Mouse (Mus musculus) CH12.LX (cell line): ENCODE data around the gene Csmd2. TPM values are rescaled to one million over a fixed set of nuclear protein-coding genes. Genes with fewer than 3 reads are reported as not detected.

ENCODE experiments used
- DNase-seq: peaks from one replicate; pipeline ENCODE4 v3.0.0-alpha.2; 2013; ENCODE audit errors: extremely low read depth
- H3K27ac ChIP-seq: 2 replicates; pipeline ENCODE4 v1.5.1; 2012; ENCODE audit warnings: low read depth, mild to moderate bottlenecking, control low read depth, moderate library complexity; ENCODE audit not compliant: insufficient read depth
- H3K27me3 ChIP-seq: replicated peaks from 2 replicates; pipeline ENCODE3; 2012; ENCODE audit warnings: inconsistent platforms
- H3K36me3 ChIP-seq, 2 experiments: replicated peaks in 1 of 2; 2 replicates each; pipeline versions ENCODE3 to v1.6.1; 2012; ENCODE audit warnings: inconsistent platforms in 1 of 2, low read length in 1 of 2, mild to moderate bottlenecking in 1 of 2, mixed read lengths in 1 of 2, moderate library complexity in 1 of 2; ENCODE audit not compliant: control insufficient read depth in 1 of 2, insufficient read depth in 1 of 2
- H3K4me1 ChIP-seq, 2 experiments: 2 replicates each; pipeline ENCODE4 v1.6.1; 2012; ENCODE audit warnings: inconsistent platforms in 1 of 2, moderate library complexity in 1 of 2; ENCODE audit not compliant: insufficient read depth in 2 of 2, control insufficient read depth in 1 of 2
- H3K4me2 ChIP-seq: 2 replicates; pipeline ENCODE4 v1.6.1; 2012; ENCODE audit warnings: low read depth, mild to moderate bottlenecking, control low read depth; ENCODE audit not compliant: poor library complexity, insufficient read depth, severe bottlenecking
- H3K4me3 ChIP-seq, 3 experiments: fragments of 150-350 bp in 1 of 3; sonication (generic) in 1 of 3; replicated peaks in 1 of 3; 2 replicates each; pipeline versions ENCODE3 to v1.5.1; 2011 to 2012; ENCODE audit warnings: low read depth in 2 of 3, low read length in 2 of 3, mild to moderate bottlenecking in 2 of 3, moderate library complexity in 2 of 3, control low read depth in 1 of 3, improper control_type of control experiment in 1 of 3, inconsistent platforms in 1 of 3, mixed read lengths in 1 of 3; ENCODE audit not compliant: poor library complexity in 1 of 3
- H3K79me2 ChIP-seq: replicated peaks from 2 replicates; pipeline ENCODE4 v1.6.1; 2012; ENCODE audit warnings: mild to moderate bottlenecking, moderate library complexity; ENCODE audit not compliant: control insufficient read depth, poor library complexity, insufficient read depth, severe bottlenecking; ENCODE audit errors: extremely low read depth
- H3K9ac ChIP-seq: 2 replicates; pipeline ENCODE4 v1.6.1; 2012; ENCODE audit warnings: low read depth, mild to moderate bottlenecking, control low read depth, moderate library complexity; ENCODE audit not compliant: insufficient read depth
- H3K9me3 ChIP-seq: replicated peaks from 2 replicates; pipeline ENCODE3; 2012; ENCODE audit warnings: low read length, inconsistent platforms, mixed read lengths
- CHD2 ChIP-seq: IDR thresholded peaks from 2 replicates; pipeline ENCODE4 v1.6.1; 2011; ENCODE audit warnings: low read length, improper control_type of control experiment
- ELF1 ChIP-seq: IDR thresholded peaks from 2 replicates; pipeline ENCODE4 v1.6.1; 2014; ENCODE audit warnings: low read depth, mild to moderate bottlenecking, inconsistent platforms, low read length, improper control_type of control experiment
- EP300 ChIP-seq: IDR thresholded peaks from 2 replicates; pipeline ENCODE4 v1.6.1; 2011; ENCODE audit warnings: low read length, improper control_type of control experiment
- KAT2A ChIP-seq: IDR thresholded peaks from 2 replicates; pipeline ENCODE4 v1.6.1; 2012; ENCODE audit warnings: low read length, improper control_type of control experiment, inconsistent platforms; ENCODE audit not compliant: insufficient replicate concordance
- MAFK ChIP-seq: IDR thresholded peaks from 2 replicates; pipeline ENCODE4 v1.6.1; 2011; ENCODE audit warnings: low read length, improper control_type of control experiment; ENCODE audit not compliant: insufficient replicate concordance
- MEF2A ChIP-seq: IDR thresholded peaks from 2 replicates; pipeline ENCODE4 v1.6.1; 2014; ENCODE audit warnings: low read depth, mild to moderate bottlenecking, inconsistent platforms, low read length, improper control_type of control experiment, borderline replicate concordance
- MYC ChIP-seq: IDR thresholded peaks from 2 replicates; pipeline ENCODE4 v1.6.1; 2011; ENCODE audit warnings: low read depth, mild to moderate bottlenecking, improper control_type of control experiment, low read length
- NRF1 ChIP-seq: IDR thresholded peaks from 2 replicates; pipeline ENCODE4 v1.6.1; 2014; ENCODE audit warnings: low read depth, mild to moderate bottlenecking, inconsistent platforms, low read length, improper control_type of control experiment, moderate library complexity
- RAD21 ChIP-seq: IDR thresholded peaks from 2 replicates; pipeline ENCODE4 v1.6.1; 2011; ENCODE audit warnings: low read depth, mild to moderate bottlenecking, low read length, improper control_type of control experiment, moderate library complexity
- dilution Hi-C: fragments of 300-500 bp; cut with MboI; formaldehyde crosslinking; loops from 2 replicates; pipeline ENCODE4 v1.14.3; 2020; ENCODE audit warnings: low sequenced_read_pairs; ENCODE audit not compliant: extremely low pct_unique_long_range_greater_than_20kb, extremely low pct_ligation_motif_present
- in situ Hi-C: fragments of 300-500 bp; cut with MboI; formaldehyde crosslinking; loops from 3 replicates; pipeline ENCODE4 v1.14.3; 2019; ENCODE audit warnings: low sequenced_read_pairs, low pct_ligation_motif_present, low pct_unique_long_range_greater_than_20kb, mixed read lengths
- polyA plus RNA-seq: library from polyadenylated mRNA; unstranded; fragments of >175 nt; gene quantifications from 2 replicates; pipeline ENCODE4 v1.2.1, GENCODE M21; 2012; ENCODE audit warnings: low read depth; ENCODE audit not compliant: insufficient read length
- total RNA-seq, 2 experiments: library from RNA; depleted of rRNA; stranded (reverse); fragments of 300-350 nt in 1 of 2; fragments of >200 nt in 1 of 2; gene quantifications; 2 replicates each; pipeline ENCODE4 v1.2.3; 2012 to 2014

Gene Csmd2
- total and polyA plus RNA-seq, 3 experiments = 0.08 to 0.80 TPM; not detected in 1

DNA sequence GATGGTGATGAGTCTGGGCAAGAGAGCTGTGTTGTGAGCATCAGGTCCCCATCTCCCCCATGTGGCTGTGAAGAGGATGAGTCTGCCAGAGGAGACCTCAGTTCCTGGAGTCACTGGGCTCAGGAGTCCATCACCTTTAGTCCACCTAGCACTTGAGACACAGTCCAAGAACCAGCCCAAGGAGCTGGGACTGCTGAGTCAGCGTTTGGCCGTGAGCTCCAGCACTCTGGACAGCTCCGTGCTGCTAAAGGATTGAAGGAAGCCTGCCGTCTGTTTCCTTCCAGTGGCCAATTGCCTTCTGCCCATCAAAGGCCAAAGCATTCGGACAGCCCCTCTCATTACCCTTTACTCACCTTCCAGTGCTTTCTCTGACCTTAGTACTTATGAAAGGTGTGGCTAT lies 261.0 kb downstream of the Csmd2 start:
- TF ChIP-seq RAD21 = no peak
- no peak for TF ChIP-seq NRF1
- no peak for TF ChIP-seq ELF1
- 0 out of 2 replicates have a peak, but pooled peaks have one; percentile 18 for TF ChIP-seq MAFK
- TF ChIP-seq, all 38 proteins: peak for 1
- Histone ChIP-seq H3K4me1 (no peaks in the 10 kb centered on the region), H3K4me3 (no peak overlapping the region), H3K36me3 (no peaks in the 10 kb centered on the region), H3K9me3 (peaks cover 94% of the 10 kb centered on the region), H3K79me2 (no peaks in the 10 kb centered on the region), H3K9ac (no peak overlapping the region), H3K27ac (no peak overlapping the region), H3K4me2 (no peak overlapping the region), H3K27me3 (no peaks in the 10 kb centered on the region)
- dilution Hi-C loops (no loop called here), in situ Hi-C loops (no loop called here)
- DNase-seq = no peak

DNA sequence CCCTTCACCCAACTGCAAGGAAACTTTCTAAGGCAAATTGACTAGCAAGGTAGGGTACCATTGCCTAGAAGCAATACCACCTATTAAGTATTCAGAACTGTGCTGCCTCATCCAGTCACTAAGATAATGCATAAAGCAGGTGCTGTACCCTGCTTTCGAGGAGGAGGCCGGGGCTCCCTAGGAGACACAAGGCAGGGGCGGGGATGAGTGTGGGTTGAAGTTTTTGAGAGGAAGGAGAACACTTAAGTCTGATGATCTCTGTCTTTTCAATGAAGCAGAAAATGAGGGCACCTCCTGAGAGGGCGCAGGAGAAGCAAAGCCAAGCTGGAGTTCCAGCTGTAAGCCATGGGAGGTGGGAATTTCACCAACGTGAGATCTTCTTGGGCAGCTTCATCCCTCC lies 271.6 kb downstream of the Csmd2 start:
- dilution Hi-C loops (no loop called here), in situ Hi-C loops (no loop called here)
- no peak overlapping the region for H3K4me3 ChIP-seq
- H3K27ac ChIP-seq = no peak overlapping the region
- no peak overlapping the region for H3K9ac ChIP-seq
- no peak for DNase-seq
- no peaks in the 10 kb centered on the region for H3K79me2 ChIP-seq
- H3K36me3 ChIP-seq = no peaks in the 10 kb centered on the region
- no peaks in the 10 kb centered on the region for H3K4me1 ChIP-seq
- no peak overlapping the region for H3K4me2 ChIP-seq
- H3K9me3 ChIP-seq = peaks cover 85% of the 10 kb centered on the region
- no peaks in the 10 kb centered on the region for H3K27me3 ChIP-seq
- TF ChIP-seq KAT2A (no peak), MEF2A (no peak), MYC (no peak)
- TF ChIP-seq, all 38 proteins: peak for 0

DNA sequence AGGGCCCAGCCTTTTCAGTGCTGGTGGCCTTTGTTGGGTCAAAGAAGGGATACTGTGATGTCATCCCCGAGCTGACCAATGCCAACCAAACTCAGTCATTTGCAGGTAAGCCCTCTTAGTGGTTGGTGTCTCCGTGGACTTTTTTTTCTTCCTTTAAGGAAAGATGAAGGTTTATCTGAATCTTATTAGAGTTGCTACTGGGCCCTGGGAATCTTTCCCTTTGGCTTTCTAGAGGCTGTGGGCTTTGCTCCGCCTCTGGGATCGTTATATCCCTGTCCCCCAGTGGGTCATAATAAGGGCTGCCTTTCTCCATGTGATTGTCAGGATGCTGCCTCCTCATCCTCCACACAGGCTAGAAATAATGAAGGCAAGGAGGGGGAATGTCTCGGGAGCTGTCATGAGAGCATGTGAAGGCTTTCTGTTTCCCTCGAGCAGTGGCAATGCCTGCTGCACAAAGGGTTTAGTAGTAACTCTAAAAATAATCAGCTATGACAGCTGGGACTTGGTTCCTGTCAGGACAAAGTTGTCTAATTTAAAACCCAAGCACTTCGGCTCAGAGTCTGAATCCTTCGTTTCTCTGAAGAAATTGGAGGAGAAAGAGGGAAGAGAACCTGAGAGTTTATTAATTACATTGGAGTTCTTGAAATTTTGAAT lies 273.4 kb downstream of the Csmd2 start, which contains the start of gene Hmgb4:
TSS of gene Hmgb4 (minus strand) at position 51 of the 654 bp plus-strand sequence.
- dilution Hi-C loops = no loop called here
- TF ChIP-seq EP300 = no peak
- TF ChIP-seq CHD2 = no peak
- no peak within 1 kb of the TSS for H3K4me3 ChIP-seq
- no peaks in the 10 kb centered on the region for H3K4me1 ChIP-seq
- no peaks in the 10 kb centered on the region for H3K36me3 ChIP-seq
- in situ Hi-C loops = no loop called here
- no peaks in the 10 kb centered on the region for H3K79me2 ChIP-seq
- peaks cover 85% of the 10 kb centered on the region for H3K9me3 ChIP-seq
- H3K27me3 ChIP-seq = no peaks in the 10 kb centered on the region
- H3K27ac ChIP-seq = no peak within 1 kb of the TSS
- no peak within 1 kb of the TSS for H3K9ac ChIP-seq
- H3K4me2 ChIP-seq = no peak within 1 kb of the TSS
- no peak for DNase-seq
